Mouse (Mus musculus): ENCODE measurements around the gene Zfyve28.

GRCm38 (mm10) chr5:34249132-34249531 lies 39.1 kb downstream of the Zfyve28 start:
- TF ChIP-seq GATA1 (IDR thresholded peaks at IDR 0.05; ENCODE audit: borderline replicate concordance, low read length) = no peak
- no peak for TF ChIP-seq FLI1 (IDR thresholded peaks at IDR 0.05; ENCODE audit: low read length)
